Comparison of ENCODE assay signal across 8 mouse cellular contexts in genomic region chr8:60505653-60506521, GRCm38 (mm10). TPM values are rescaled to one million over a fixed set of nuclear protein-coding genes. Genes with fewer than 3 reads are reported as not detected.
DNase-seq lines count a peak whose midpoint lies in the region; ATAC-seq and TF ChIP-seq lines count a peak whose summit lies in the region.

TSS of gene Aadat (plus strand) at chr8:60505932.

- under 1% methylated on average over 25 of the region's 25 CpGs for WGBS in forebrain, embryonic 13.5 days
- WGBS in large intestine, adult 2 months = 5% methylated on average over 25 of the region's 25 CpGs
- 2% methylated on average over 25 of the region's 25 CpGs for WGBS in liver, embryonic 15.5 days (ENCODE audit: insufficient replicate concordance)
- under 1% methylated on average over 25 of the region's 25 CpGs for WGBS in neural tube, embryonic 15.5 days

- no peaks in the 10 kb centered on the region for H3K9me3 ChIP-seq in ES-E14 (ENCODE audit: control insufficient read depth, insufficient read depth, low read depth, low read length)
- H3K9me3 ChIP-seq in forebrain, embryonic 13.5 days (replicated peaks) = no peaks in the 10 kb centered on the region
- no peaks in the 10 kb centered on the region for H3K9me3 ChIP-seq in liver, embryonic 15.5 days (replicated peaks)
- H3K9me3 ChIP-seq in neural tube, embryonic 15.5 days (replicated peaks) = no peaks in the 10 kb centered on the region

- peak; percentile 99 for ATAC-seq in forebrain, embryonic 13.5 days
- peak; percentile 90 for ATAC-seq in liver, embryonic 15.5 days (ENCODE audit: insufficient read depth)
- peak; percentile 98 for ATAC-seq in neural tube, embryonic 15.5 days (ENCODE audit: low FRiP score)
- no peak for ATAC-seq in erythroid progenitor cell, adult 5-6 weeks (replicated peaks; ENCODE audit: low FRiP score, poor library complexity, severe bottlenecking)

- no peak within 1 kb of the TSS for H3K27ac ChIP-seq in ES-E14 (ENCODE audit: insufficient read depth, low read depth, low read length, poor library complexity, severe bottlenecking)
- H3K27ac ChIP-seq in forebrain, embryonic 13.5 days = no peak within 1 kb of the TSS
- H3K27ac ChIP-seq in liver, embryonic 15.5 days (replicated peaks) = 0 out of 2 replicates have a peak within 1 kb of the TSS, but pooled peaks have one; percentile 20
- H3K27ac ChIP-seq in neural tube, embryonic 15.5 days (replicated peaks) = peak within 1 kb of the TSS; percentile 74

- peak within 1 kb of the TSS; percentile 69 for H3K9ac ChIP-seq in ES-E14 (ENCODE audit: insufficient read depth, low read depth, low read length, poor library complexity, severe bottlenecking)
- peak within 1 kb of the TSS; percentile 79 for H3K9ac ChIP-seq in forebrain, embryonic 13.5 days
- no peak within 1 kb of the TSS for H3K9ac ChIP-seq in liver, embryonic 15.5 days
- H3K9ac ChIP-seq in neural tube, embryonic 15.5 days (replicated peaks) = peak within 1 kb of the TSS; percentile 80

- no peaks in the 10 kb centered on the region for H3K36me3 ChIP-seq in ES-E14 (ENCODE audit: control insufficient read depth, insufficient read depth, low read length, poor library complexity, severe bottlenecking)
- H3K36me3 ChIP-seq in forebrain, embryonic 13.5 days (ENCODE audit: poor library complexity, severe bottlenecking) = no peaks in the 10 kb centered on the region
- H3K36me3 ChIP-seq in liver, embryonic 15.5 days (replicated peaks) = no peaks in the 10 kb centered on the region
- H3K36me3 ChIP-seq in neural tube, embryonic 15.5 days = no peaks in the 10 kb centered on the region

- no peaks in the 10 kb centered on the region for H3K27me3 ChIP-seq in forebrain, embryonic 13.5 days
- H3K27me3 ChIP-seq in liver, embryonic 15.5 days = no peaks in the 10 kb centered on the region
- no peaks in the 10 kb centered on the region for H3K27me3 ChIP-seq in neural tube, embryonic 15.5 days (replicated peaks)

- H3K4me3 ChIP-seq in ES-E14 (ENCODE audit: insufficient read depth in 1 of 2, low read depth in 1 of 2, low read length in 2 of 2, poor library complexity in 1 of 2, severe bottlenecking in 1 of 2) = peak within 1 kb of the TSS; percentile 67 to 72
- H3K4me3 ChIP-seq in forebrain, embryonic 13.5 days = peak within 1 kb of the TSS; percentile 57
- H3K4me3 ChIP-seq in liver, embryonic 15.5 days (replicated peaks) = peak within 1 kb of the TSS; percentile 41
- peak within 1 kb of the TSS; percentile 64 for H3K4me3 ChIP-seq in neural tube, embryonic 15.5 days (replicated peaks)

- intact Hi-C loops in heart, postnatal 14 days (cut with DNase I) = loop anchor here (2.0 to 5.0 kb wide), 2 partner anchors 86 to 359 kb away; no protein-coding TSS in a partner anchor

- DNase-seq in ES-E14 (ENCODE audit: low read depth, low spot score) = peak; percentile 57
- peak; percentile 11 for DNase-seq in c-Kit-positive CD71-positive TER-119-negative erythroid progenitor cells, embryonic 14.5 days (ENCODE audit: low read depth)
- peak; percentile 33 to 51 for DNase-seq in heart, postnatal 14 days
- peak; percentile 10 for DNase-seq in large intestine, adult 2 months (ENCODE audit: low read depth, low spot score)

- H3K4me2 ChIP-seq in forebrain, embryonic 13.5 days = peak within 1 kb of the TSS; percentile 96
- H3K4me2 ChIP-seq in liver, embryonic 15.5 days = peak within 1 kb of the TSS; percentile 57
- H3K4me2 ChIP-seq in neural tube, embryonic 15.5 days = peak within 1 kb of the TSS; percentile 98

- in situ Hi-C loops in ES-E14 (cut with MboI; ENCODE audit: low sequenced_read_pairs in 2 of 2, unreplicated experiment in 2 of 2) = loop anchor here (10.0 to 25.0 kb wide), 3 partner anchors 89 to 981 kb away; partner anchors contain the start of genes Cbr4 (in 1 of the 2) and Hpf1 (in 1 of the 2)

- no peaks in the 10 kb centered on the region for H3K4me1 ChIP-seq in ES-E14 (ENCODE audit: control insufficient read depth in 2 of 2, insufficient read depth in 2 of 2, low read length in 2 of 2, poor library complexity in 1 of 2)
- H3K4me1 ChIP-seq in forebrain, embryonic 13.5 days = peaks cover 7% of the 10 kb centered on the region; the same call in 1 of the 2 replicates
- 0 out of 2 replicates have a peak, but pooled peaks cover 2% of the 10 kb centered on the region for H3K4me1 ChIP-seq in liver, embryonic 15.5 days (replicated peaks)
- H3K4me1 ChIP-seq in neural tube, embryonic 15.5 days = peaks cover 5% of the 10 kb centered on the region; the same call in 1 of the 2 replicates

TF ChIP-seq in ES-E14, 5 proteins besides CTCF, POLR2A, EP300 and RAD21:
- TF ChIP-seq HCFC1 (IDR thresholded peaks at IDR 0.05; ENCODE audit: borderline replicate concordance, insufficient read depth, low read length) (no peak), CHD2 (IDR thresholded peaks at IDR 0.05; ENCODE audit: low read depth, low read length) (no peak), ZNF384 (IDR thresholded peaks at IDR 0.05; ENCODE audit: low read depth, low read length) (no peak), ZC3H11A (IDR thresholded peaks at IDR 0.05; ENCODE audit: borderline replicate concordance, low read depth, low read length) (peak; percentile 98), MAFK (IDR thresholded peaks at IDR 0.05; ENCODE audit: insufficient read depth, low read depth, low read length) (no peak)

RNA-seq across cellular contexts. Expression of gene Aadat, which starts in this region (rescaled TPM):
- total RNA-seq in ES-E14 (2012; rRNA removed) = 0.40 TPM in 1 of 2 replicates, not detected in the other
- polyA plus RNA-seq in forebrain, embryonic 13.5 days (2015; fragmentation: Nextera tagmentation; extraction: Ambion mirVana) = 0.40 and 0.76 TPM in 2 replicates
- total RNA-seq in heart, postnatal 14 days (2021) = not detected
- not detected in 2 replicates for polyA plus RNA-seq in large intestine, adult 2 months (2012; rRNA removed)
- 9.2 and 10.7 TPM in 2 replicates for polyA plus RNA-seq in liver, embryonic 15.5 days (2015; fragmentation: Nextera tagmentation; extraction: Ambion mirVana)
- polyA plus RNA-seq in neural tube, embryonic 15.5 days (2015; fragmentation: Nextera tagmentation; extraction: Ambion mirVana) = 1.3 and 2.0 TPM in 2 replicates
- total RNA-seq in erythroid progenitor cell, adult 5-6 weeks (2015; ENCODE audit: low replicate concordance) = not detected in 2 replicates
- not detected in 2 replicates for total RNA-seq in erythroid progenitor cell, adult 5-6 weeks (2017; ENCODE audit: low replicate concordance)

Comparison
In these comparisons a context has a peak if more than half of its experiments do, and no peak if none do; other contexts are left out.
1. Peak in DNase-seq, H3K4me3 ChIP-seq and H3K9ac ChIP-seq in ES-E14; RNA of the gene not detected or under 1 TPM.
2. Peak in ATAC-seq, H3K4me3 ChIP-seq, H3K9ac ChIP-seq and H3K4me2 ChIP-seq in forebrain, embryonic 13.5 days; RNA of the gene not detected or under 1 TPM.
3. Peak in DNase-seq in heart, postnatal 14 days; RNA of the gene not detected or under 1 TPM.
4. Peak in DNase-seq in large intestine, adult 2 months; RNA of the gene not detected or under 1 TPM.
5. H3K27ac ChIP-seq: peak in liver, embryonic 15.5 days (single experiment) and neural tube, embryonic 15.5 days (single experiment); none in ES-E14 (single experiment) and forebrain, embryonic 13.5 days (single experiment).
6. Peak in every context shown above with its lines, with median percentiles within 50 percentile points of each other: DNase-seq, H3K4me3 ChIP-seq and H3K4me2 ChIP-seq.